Mouse (Mus musculus): ENCODE measurements around the gene Catsper2.

- TF ChIP-seq CTCF (conservative IDR thresholded peaks at IDR 0.05; ENCODE audit: low read length), result peak; percentile 41
- no peak for TF ChIP-seq NANOG (IDR thresholded peaks at IDR 0.05; ENCODE audit: borderline replicate concordance, low read length)
- no peak for TF ChIP-seq POU5F1 (IDR thresholded peaks at IDR 0.05; ENCODE audit: borderline replicate concordance, low read length)
Observed at GRCm38 (mm10) chr2:121408160-121408559, 5.4 kb downstream of the Catsper2 start.

All from E14TG2a.4 (cell line).